Mouse (Mus musculus) MEL-GATA-1-ER (cell line): ENCODE results near the gene Tmprss11c.
"Not testable (repeated sequence)": the region's sequence is repeated elsewhere in the genome, so short reads cannot be mapped to it uniquely, and the experiment has no call there.

Experiments
- DNase-seq: peaks from one replicate; pipeline ENCODE4 v3.0.0-alpha.2; 2012; ENCODE audit warnings: low read depth; ENCODE audit errors: extremely low read depth

Tmprss11c gene

DNA sequence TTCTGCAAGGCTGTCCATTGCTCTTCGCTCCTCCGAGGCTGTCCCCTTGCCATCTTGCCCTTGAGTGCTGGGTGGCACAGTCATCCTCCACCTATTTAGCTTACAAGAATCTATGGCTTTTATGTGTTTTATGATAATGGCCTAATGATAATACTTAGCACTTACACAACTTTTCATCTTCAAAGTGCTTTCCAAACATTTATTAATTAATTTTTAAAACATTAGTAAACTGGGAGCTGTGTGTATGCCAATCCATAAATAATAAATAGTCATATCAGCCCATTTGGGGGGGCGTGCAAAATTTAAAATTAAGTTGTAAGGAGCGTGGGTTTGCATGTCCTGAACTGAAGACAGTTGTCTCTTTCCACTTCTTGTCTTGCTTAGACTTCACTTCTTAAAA lies at the start of gene Tmprss11c:
TSS of gene Tmprss11c (minus strand) at position 101 of the 400 bp plus-strand sequence.
- DNase-seq, result no peak

DNA sequence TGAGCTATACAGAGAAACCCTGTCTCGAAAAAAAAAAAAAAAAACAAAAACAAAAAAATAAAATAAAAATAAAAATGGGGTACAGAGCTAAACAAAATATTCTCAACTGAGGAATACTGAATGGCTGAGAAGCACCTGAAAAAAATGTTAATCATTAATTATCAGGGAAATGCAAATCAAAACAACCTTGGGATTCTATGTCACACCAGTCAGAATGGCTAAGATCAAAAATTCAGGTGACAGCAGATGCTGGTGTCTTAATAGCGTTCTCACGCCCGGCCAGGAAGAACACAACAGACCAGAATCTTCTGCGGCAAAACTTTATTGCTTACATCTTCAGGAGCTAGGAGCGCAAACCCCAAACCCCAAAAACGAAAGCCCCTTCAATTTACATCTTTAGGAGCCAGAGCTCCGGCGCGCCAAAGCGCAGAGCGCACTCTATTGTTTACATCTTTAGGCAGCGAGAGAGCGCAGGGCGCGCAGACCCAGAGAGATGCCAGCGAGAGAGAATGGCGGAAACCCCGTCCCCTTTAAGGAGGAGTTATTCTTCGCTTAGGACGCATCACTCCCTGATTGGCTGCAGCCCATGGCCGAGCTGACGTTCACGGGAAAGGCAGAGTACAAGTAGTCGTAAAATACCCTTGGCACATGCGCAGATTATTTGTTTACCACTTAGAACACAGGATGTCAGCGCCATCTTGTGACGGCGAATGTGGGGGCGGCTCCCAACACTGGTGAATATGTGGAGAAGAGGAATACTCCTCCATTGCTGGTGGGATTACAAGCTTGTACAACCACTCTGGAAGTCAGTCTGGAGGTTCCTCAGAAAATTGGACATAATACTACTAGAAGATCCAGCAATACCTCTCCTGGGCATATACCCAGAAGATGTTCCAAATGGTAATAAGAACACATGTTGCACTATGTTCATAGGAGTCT lies 29.2 kb upstream of the Tmprss11c start:
- DNase-seq, result not testable (repeated sequence)

DNA sequence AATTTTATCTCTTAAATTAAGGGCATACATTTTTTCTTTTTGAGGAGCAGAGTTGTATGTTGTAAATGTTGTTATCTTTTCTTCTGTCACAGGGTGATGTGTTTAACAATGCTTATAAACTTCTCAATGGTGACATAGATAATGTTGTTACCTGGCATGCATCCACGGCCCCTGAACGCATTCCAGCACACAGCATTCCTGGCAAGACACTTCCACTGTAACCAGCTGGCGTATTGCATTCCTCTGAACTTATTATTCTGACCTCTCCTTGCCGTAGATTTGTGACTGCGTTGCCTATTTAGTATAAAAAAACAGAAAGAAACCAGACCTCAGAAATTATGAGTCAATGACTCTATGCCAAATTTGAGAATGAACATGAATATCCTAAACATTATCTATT lies 17.0 kb upstream of the Tmprss11c start:
- DNase-seq, result no peak

DNA sequence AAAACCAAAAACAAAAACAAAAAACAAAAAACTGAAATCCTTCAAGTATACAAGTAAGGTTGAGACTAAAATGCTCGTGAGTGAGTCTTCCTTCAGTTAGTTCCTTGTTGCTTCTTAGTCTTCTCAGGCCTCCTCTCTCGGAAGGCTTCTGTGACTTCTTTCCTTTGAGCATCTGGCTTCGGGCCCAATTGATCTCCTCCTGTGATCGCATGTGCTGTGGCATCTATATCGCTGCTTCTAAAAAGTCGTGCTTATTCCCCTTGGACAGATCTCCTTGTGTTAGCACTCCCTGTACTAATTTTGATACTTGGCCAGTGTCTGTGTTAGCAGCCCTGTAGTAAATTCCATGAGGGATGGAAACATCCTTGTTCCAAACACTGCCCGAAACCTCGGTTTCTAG lies 14.8 kb upstream of the Tmprss11c start:
- DNase-seq, result no peak

DNA sequence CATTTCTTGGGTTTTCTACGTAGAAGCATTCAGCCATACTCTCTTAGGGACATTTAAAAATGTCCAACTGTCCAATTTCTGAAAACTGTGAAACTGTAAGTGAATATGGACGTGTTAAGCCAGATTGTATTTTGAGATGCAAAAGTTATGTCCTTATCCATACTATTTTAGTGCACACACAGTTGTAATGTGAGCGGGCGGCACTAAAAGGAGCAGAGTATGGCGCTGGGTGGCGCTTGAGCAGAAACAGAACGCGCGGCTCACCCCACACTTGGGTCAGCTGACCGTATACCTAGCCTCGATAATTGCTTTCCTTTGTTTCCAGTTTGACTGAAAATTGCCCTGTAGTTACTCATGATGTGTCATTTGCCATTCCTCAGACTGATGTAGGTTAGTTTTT lies 42.5 kb downstream of the Tmprss11c start:
- no peak for DNase-seq

DNA sequence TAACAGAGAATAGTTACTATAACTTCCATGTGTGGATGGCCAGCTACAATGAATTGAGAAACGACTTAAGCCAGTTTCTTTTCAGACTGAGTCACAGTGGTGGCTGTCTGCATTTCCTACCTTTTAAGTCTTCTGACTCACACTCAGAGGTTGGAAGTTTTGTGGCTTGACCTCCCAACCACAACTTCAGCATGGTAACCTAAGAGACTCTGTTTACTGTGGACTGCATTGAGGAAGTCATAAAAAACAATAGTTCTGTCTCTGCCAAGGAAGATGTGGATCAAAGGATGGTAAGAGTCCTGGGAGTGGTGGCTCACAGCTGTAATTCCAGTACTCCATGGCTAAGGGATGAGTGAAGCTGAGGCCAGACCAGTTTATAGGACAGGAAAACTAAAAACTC lies 44.2 kb downstream of the Tmprss11c start:
- DNase-seq, result peak; percentile 2

DNA sequence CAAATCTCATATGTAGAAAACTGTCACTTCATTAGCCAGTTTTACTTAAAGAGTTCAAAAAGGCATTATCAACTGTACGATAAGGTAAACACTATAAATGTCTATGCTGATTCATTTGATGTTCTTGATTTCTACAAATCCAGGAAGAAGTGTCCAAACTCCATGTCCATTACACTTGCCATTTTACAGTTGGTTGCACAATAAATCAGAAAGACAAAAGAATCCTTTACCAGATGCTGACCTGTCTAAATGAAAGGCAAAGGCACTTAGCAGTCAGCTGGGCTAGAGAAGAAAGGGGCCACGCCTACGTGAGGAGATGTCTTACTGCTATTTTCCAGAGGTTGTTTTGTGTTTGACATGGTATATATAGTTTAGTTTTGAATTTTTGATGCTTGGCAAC lies 44.8 kb downstream of the Tmprss11c start:
- DNase-seq, result no peak

DNA sequence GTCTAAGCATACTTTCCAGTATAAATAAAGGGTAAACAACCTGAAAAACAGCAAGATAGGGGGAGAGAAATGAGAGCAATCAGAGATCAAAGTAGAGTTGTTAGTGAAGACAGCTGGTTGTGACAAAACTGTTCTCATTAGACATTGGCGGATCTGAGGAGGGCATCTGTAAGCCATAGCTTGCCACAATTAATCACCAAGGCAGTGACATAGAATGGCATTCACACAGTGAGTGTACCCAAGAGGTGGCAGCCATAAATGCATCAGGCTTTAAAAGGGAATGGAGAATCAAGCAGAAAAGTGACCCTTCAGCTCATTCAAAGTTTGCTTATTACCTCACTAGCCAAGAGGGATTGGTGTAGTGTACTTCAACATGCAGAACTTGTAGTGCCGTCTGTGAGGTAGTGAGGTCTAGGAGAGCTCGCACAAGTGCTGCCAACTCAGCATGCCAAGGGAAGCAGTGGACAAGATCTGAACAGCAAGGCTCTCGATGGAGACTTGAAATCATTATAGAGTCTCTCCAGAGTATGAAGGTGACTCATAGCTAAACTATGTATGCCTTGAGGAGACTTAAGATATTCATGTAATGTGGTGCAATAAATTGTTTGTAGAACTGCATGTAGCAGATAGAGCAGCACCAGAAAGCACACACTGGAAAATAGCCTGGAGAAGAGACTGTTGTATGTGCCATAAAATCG lies 61.8 kb downstream of the Tmprss11c start:
- DNase-seq, result no peak

DNA sequence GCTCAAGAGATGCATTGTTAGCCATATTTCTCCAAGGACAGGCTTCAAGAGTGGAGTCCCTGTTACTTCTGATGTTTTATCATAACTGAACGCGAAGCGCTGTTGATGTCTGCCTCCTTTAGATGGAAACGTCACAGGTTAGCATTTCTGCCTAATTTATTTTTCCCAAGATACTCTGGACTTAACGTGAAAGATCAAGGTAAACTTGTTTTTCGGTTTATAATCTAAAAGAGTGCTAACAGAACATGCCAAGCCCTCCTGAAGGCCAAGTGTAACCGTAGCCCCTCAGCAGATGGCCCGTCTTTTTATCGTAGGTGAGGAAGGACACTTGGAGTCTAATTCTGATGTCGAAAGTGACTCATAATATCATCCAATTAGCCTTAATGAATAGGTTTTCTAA lies 91.3 kb downstream of the Tmprss11c start, which contains the start of gene Gnrhr:
TSS of gene Gnrhr (minus strand) at position 101 of the 400 bp plus-strand sequence.
- DNase-seq, result no peak

DNA sequence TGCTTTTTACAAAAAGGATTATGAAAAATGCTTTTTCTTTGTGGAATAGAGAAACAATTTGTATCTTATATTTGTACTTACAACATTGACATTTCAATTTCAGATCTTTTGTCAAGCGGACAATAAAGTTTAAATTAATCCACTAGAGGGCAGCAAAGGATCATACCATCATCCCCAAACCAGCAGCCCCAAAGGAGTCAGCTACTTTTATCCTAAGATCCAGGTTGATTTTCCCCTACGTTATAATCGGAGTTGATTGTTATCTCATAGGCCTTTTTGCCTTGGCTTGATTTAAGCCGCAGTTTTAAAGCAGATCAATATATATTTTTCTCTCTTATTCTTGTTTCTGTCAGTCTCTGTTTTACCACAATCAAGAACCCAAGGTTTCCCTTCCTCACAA lies 97.8 kb downstream of the Tmprss11c start:
- peak; percentile 51 for DNase-seq

DNA sequence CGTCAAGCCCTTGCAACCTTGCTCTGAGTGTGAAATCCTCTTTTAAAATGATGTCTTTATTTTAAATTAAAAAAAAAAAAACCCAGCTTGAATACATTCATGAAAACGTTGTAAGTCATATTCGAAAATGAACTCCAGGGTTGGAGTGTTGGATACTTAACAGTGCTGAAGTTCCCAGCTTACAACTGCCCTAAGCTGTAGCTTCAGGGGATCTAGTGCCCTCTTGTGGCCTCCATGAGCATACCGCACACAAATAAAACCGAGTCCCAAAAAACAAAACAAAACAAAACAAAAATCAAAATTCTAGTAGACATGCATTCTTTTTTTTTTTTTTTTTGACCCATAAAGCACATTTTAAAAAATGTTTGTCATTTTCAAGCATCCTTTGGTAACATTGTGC lies 98.3 kb downstream of the Tmprss11c start:
- DNase-seq, result no peak

DNA sequence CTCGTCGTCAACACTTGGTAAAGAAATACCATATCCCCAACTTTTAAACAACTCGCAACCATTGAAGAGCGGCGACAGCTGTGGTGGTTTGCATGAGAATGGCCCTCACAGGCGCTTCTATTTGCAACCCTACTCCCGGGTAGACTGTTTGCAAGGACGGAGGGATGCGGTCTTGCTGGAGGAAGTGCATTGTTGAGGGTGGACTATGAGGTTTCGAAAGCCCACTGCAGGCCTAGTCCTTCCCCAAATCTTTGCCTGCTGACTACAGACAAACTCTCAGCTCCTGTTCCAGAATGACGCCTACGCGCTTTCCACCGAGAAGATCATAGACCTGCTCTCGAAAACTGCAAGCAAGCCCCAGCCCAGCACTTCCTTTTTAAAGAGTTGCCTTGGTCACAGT lies 98.8 kb downstream of the Tmprss11c start:
- no peak for DNase-seq

DNA sequence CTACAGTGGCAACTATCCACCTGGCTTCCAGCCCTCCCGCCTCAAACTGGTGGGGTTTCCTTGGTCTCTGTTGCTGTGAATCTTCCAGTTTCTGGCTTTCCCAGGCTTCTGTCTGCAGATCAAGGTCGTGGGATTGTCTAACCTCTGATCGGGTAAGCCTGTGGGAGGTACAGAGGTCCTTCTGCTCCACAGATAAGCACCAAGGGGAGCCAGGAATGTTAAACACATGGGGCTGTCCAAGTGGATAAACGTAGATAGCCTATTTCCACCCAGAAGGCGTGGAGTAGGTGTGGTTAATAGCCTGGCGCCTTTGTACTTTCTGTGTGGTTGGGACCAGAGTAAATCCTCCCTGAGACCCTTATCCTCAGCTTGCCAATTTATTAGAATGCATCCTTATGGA lies 101.7 kb downstream of the Tmprss11c start:
- no peak for DNase-seq
